Mouse (Mus musculus): ENCODE measurements around the gene Slc7a1. TPM values are rescaled to one million over a fixed set of nuclear protein-coding genes. Genes with fewer than 3 reads are reported as not detected.
A peak's percentile ranks its signal among the peaks of the same experiment; 100 is the strongest.

Slc7a1 gene
- polyA plus RNA-seq, 1 experiment from 2014 or later: 4.3 TPM

DNA sequence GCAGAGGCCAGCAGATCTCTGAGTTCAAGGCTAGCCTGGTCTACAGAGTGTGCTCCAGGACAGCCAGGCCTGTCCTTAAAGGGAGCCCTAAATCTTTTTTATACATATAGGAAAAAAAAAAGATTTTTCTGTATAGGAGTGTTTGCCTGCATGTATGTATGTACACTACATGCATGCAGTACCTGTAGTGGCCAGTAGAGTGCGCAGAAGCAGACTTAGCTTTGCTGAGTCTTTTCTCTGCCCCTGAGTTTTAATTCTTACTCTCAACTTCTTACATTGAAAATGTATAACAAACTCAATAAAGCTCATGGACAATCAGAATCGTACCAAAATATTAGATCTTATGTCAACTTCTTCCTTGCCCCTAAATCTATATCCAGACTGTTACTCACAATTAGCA, 7.2 kb upstream of the Slc7a1 start:
- H3K79me2 ChIP-seq (ENCODE audit: inconsistent target): no peaks in the 10 kb centered on the region
- H3K4me3 ChIP-seq (ENCODE audit: inconsistent target): no peak overlapping the region
- 96% methylated on average over 2 of the region's 2 CpGs for WGBS (ENCODE audit: missing documents)
- H3K27ac ChIP-seq: no peak overlapping the region
- no peaks in the 10 kb centered on the region for H3K36me3 ChIP-seq (ENCODE audit: inconsistent target)

DNA sequence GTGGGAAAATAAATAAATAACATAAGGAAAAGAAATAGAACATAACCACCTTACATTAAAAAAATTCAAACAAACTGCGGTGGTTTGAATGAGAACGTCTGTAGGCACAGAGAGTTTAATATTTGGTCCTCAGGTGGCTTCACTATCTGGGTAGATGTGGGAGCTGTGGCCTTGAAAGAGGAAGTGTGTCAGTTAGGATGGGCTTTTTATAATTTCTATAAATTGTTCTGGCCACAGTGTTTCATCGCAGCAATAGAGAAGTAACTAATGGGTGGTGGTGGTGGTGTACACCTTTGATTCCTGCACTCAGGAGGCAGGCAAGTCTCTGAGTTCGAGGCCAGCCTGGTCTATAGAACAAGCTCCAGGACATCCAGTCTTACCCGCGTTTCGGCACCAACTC, 4.8 kb upstream of the Slc7a1 start:
- no peak overlapping the region for H3K27ac ChIP-seq
- H3K4me3 ChIP-seq (ENCODE audit: inconsistent target): no peak overlapping the region
- 54% methylated on average over 7 of the region's 7 CpGs for WGBS (ENCODE audit: missing documents)
- no peaks in the 10 kb centered on the region for H3K36me3 ChIP-seq (ENCODE audit: inconsistent target)
- no peaks in the 10 kb centered on the region for H3K79me2 ChIP-seq (ENCODE audit: inconsistent target)

DNA sequence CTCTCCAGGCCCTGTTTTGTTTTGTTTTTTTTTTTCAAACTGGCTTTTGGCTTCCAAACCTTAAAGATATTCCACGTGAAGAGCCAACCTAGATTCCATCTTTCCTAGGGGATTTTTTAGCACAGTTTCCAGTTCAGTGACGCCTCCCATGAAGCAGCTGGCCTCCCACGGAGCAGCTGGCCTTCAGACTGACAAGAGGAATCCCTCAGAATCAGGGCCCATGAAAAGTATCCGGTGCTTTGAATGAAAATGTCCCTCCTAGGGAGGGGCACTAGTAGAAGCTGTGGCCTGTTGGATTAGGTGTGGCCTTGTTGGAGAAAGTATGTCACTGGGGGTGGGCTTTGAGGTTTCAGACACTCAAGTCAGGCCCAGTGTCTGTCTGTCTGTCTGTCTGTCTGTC, 2.9 kb upstream of the Slc7a1 start:
- 97% methylated on average over 4 of the region's 4 CpGs for WGBS (ENCODE audit: missing documents)
- Histone ChIP-seq H3K79me2 (ENCODE audit: inconsistent target) (peaks cover 14% of the 10 kb centered on the region), H3K4me3 (ENCODE audit: inconsistent target) (no peak overlapping the region), H3K27ac (no peak overlapping the region), H3K36me3 (ENCODE audit: inconsistent target) (no peaks in the 10 kb centered on the region)

DNA sequence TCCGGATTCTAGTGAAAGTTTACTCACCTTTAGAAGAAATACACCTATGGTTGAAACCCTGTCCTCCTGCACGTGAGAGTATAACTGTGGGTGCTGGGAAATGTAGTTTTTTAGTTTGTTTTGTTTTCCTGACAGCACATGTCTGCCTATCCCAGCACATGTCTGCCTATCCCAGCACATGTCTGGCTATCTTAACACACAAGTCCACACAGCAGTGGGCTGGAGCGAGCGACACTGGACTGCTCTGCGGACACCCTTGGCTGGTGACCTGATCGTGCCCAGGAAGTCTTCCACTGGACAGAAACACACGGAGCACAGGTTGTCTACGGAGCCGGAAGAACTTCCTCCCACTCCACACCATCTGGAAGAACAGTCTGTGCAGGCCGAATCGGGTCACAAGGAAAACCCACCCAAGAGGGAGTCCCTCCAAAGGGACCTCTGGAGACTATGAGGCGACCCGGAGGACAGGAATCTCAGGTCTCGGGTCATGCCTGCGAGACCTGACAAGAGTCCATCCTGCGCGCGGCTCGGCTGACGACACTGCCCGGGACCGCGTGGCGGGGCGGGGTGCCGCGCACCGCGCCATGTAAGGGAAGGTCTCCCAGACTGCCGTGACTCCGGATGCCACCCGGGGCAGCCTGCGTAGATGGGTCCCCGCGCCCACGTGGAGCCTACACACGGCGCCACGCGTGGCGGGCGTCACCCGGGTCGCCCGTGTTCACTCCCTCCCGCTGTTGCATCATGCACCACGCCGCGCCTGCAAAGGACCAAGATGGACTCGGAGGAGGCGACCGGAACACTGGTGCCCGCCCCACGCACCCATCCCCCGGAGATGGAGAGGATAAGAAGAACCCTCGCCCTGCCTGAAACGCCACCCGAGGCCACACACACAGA, 691 bp downstream of the Slc7a1 start:
- H3K36me3 ChIP-seq (ENCODE audit: inconsistent target): no peaks in the 10 kb centered on the region
- H3K4me3 ChIP-seq (ENCODE audit: inconsistent target): peak overlapping the region; percentile 76
- 2% methylated on average over 57 of the region's 58 CpGs for WGBS (ENCODE audit: missing documents)
- peaks cover 49% of the 10 kb centered on the region for H3K79me2 ChIP-seq (ENCODE audit: inconsistent target)
- H3K27ac ChIP-seq: peak overlapping the region; percentile 66

DNA sequence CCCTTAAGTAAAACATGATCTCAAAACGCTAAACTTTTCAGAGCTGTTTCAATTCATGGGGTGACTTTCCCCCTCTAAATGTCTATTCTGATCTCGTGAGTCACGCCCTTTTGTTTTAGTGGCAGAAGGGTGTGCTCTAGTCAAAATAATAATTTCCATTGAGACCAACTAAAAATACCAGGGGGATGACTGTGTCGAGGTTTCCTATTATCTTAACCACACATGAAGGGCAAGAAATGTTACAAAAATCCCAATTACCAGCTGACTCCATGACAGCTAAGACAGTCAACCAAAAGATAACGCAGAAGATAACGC, 1.3 kb downstream of the Slc7a1 start:
- no peaks in the 10 kb centered on the region for H3K36me3 ChIP-seq (ENCODE audit: inconsistent target)
- no peak overlapping the region for H3K27ac ChIP-seq
- H3K79me2 ChIP-seq (ENCODE audit: inconsistent target): peaks cover 55% of the 10 kb centered on the region
- 47% methylated on average over 6 of the region's 6 CpGs for WGBS (ENCODE audit: missing documents)
- H3K4me3 ChIP-seq (ENCODE audit: inconsistent target): peak overlapping the region; percentile 76

DNA sequence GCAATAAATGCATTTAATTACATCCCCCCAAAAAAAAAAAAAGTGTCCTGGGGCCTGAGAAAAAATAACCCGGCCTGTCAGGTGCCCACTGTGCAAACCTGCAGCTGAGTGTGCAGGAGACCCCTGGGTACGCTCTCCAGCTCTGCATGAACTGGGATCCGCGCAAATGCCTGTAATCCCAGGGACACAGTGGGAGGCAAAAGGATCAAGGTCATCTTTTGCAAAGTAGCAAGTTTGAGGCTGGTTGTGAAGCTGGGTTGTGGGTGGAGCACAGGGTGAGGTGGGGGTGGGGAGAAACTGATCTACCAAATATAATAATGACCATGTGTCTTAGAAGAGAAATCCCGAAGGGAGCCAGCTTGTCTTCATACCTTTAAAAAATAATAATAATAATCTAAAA, 1.8 kb downstream of the Slc7a1 start:
- H3K36me3 ChIP-seq (ENCODE audit: inconsistent target): no peaks in the 10 kb centered on the region
- no peak overlapping the region for H3K27ac ChIP-seq
- peaks cover 60% of the 10 kb centered on the region for H3K79me2 ChIP-seq (ENCODE audit: inconsistent target)
- 82% methylated on average over 5 of the region's 5 CpGs for WGBS (ENCODE audit: missing documents)
- no peak overlapping the region for H3K4me3 ChIP-seq (ENCODE audit: inconsistent target)

DNA sequence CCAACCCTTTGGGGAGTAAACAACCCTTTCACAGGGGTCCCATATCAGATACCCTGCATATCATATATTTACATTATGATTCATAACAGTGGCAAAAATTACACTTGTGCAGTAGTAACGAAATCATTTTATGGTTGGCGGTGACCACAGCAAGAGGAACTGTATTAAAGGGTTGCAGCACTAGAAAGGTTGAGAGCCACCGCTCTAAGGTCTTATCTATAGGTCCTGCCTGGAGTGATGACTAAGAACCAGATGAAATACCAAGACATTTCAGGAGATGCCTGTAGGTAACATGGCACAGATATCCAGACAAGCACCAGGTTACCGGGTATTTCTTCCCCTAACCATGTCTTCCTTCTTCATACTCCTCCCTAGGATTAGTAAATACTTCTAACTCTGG, 2.3 kb downstream of the Slc7a1 start:
- H3K4me3 ChIP-seq (ENCODE audit: inconsistent target): no peak overlapping the region
- peaks cover 64% of the 10 kb centered on the region for H3K79me2 ChIP-seq (ENCODE audit: inconsistent target)
- no peak overlapping the region for H3K27ac ChIP-seq
- 64% methylated on average over 4 of the region's 4 CpGs for WGBS (ENCODE audit: missing documents)
- no peaks in the 10 kb centered on the region for H3K36me3 ChIP-seq (ENCODE audit: inconsistent target)

DNA sequence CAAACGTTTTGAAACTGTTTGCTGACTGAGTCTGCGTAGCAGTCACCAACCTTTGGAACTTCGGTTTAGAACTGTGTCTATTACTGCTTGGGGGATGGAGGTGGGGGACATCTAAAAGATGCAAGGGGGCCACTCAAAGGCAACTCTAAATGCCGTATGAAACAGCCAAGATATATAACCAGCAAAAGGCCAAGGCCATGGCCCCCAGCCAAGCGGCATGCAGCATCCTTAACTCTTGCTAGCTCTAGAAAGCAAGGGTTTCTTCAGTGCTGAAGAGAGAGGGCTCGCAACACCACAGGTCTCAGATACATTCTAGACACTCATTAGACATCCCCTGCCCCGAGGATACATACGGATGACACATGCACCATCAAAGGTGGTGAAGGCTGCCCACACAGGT, 6.4 kb downstream of the Slc7a1 start:
- WGBS (ENCODE audit: missing documents): 90% methylated on average over 8 of the region's 8 CpGs
- peaks cover 93% of the 10 kb centered on the region for H3K79me2 ChIP-seq (ENCODE audit: inconsistent target)
- no peaks in the 10 kb centered on the region for H3K36me3 ChIP-seq (ENCODE audit: inconsistent target)
- no peak overlapping the region for H3K27ac ChIP-seq
- H3K4me3 ChIP-seq (ENCODE audit: inconsistent target): no peak overlapping the region

DNA sequence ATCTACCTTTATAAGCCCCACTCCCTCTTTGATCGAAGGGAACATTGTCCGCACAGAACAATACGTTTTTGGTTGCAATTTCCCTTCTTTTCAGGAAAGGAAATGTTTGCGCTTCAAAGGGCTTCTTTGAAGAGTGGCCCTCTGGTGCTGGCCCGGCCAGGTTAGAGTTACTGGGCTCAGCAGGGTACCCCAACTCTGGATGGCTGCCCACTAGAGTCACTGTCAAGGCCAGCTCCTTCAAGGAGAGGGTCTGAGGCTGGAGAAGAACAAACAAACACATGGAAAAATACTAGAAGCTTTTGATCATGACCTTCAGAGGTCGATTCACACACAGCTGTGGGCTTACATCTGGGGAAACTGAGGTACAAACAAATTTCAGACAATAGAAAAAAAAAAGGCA, 6.9 kb downstream of the Slc7a1 start:
- 94% methylated on average over 6 of the region's 6 CpGs for WGBS (ENCODE audit: missing documents)
- no peak overlapping the region for H3K4me3 ChIP-seq (ENCODE audit: inconsistent target)
- H3K79me2 ChIP-seq (ENCODE audit: inconsistent target): peaks cover 93% of the 10 kb centered on the region
- no peaks in the 10 kb centered on the region for H3K36me3 ChIP-seq (ENCODE audit: inconsistent target)
- no peak overlapping the region for H3K27ac ChIP-seq

DNA sequence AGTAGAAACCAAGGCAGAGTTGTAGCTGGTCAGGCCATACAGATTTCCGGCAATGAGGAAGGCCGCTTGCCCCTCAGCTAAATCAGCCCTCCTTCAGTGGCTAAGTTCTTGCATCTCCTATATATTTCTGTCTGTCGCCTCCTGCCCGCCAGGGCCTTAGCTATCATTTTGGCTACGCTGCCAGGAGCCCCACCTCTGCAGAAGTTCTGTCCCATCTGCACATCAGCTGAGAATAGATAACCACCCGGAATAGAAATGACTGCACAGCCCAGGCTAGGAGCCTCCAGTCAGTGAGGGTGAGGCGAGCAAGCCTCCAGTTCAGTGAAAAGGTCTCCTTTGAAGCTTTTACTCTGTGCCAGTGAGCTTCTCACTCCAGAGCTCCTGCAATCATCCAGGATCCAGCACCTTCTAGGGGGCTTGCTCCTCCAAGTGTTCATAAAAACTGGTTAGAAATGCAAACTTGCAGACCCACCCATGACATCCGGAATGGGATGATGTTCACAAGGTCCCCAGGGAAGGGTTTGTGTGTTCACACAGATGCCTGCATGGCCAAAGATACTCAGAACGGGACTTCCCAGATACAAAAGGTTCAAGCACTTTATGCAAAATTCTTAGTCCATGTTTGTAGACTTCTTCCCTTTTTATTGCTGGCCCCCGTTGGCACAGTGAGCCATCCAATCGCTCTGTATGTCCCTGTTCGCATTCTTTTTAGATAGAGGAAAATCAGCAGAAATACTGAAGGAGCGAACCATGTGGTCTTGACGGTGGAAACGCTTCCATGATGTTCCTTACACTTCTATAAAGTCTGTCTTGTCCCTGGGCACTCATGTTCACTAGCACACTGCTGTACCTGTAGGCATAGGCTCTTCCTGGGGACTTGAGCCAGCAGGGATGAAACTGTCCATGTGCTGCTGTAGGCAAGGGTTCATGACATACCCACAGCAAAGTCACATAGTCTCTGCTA, 10.4 kb downstream of the Slc7a1 start:
- Histone ChIP-seq H3K79me2 (ENCODE audit: inconsistent target) (peaks cover 94% of the 10 kb centered on the region), H3K27ac (no peak overlapping the region), H3K36me3 (ENCODE audit: inconsistent target) (no peaks in the 10 kb centered on the region), H3K4me3 (ENCODE audit: inconsistent target) (no peak overlapping the region)
- 92% methylated on average over 11 of the region's 15 CpGs for WGBS (ENCODE audit: missing documents)

DNA sequence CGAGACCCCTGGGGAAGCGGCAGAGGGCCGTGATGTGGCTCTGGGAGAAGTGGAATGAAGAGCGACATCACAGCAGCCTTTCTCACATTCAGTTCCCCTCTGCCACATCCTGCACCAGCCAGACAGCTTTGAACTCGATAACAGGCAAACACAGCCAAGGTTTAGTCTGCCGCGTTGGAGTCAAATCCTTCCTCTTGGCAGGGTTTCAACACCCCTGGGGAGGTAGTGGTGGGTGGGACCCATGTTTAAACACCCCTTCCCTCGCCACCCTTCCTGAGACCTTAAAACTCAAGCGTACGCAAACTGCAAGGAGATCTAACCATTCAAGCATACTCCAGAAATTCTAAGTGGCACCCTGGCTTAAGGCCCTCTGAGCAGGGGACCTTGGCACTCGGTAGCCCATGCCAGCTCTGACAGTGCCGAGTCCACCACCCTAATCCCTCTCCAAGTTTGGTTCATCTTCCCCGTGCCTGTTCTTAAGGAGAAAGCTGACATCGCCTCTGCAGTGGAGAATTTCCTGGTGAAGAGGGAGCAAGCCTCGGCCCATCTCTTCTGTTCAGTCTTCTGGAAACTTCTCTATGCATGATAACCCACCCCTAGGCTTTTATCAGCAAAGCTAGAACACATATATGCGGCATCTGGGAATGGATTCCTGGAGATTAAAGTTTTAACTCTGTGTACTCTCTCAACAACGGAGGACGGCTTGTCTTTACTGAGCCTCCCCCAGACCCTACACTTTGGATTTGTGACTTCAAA, 11.3 kb downstream of the Slc7a1 start:
- Histone ChIP-seq H3K27ac (no peak overlapping the region), H3K79me2 (ENCODE audit: inconsistent target) (peaks cover 94% of the 10 kb centered on the region), H3K4me3 (ENCODE audit: inconsistent target) (no peak overlapping the region), H3K36me3 (ENCODE audit: inconsistent target) (no peaks in the 10 kb centered on the region)
- 61% methylated on average over 18 of the region's 18 CpGs for WGBS (ENCODE audit: missing documents)

DNA sequence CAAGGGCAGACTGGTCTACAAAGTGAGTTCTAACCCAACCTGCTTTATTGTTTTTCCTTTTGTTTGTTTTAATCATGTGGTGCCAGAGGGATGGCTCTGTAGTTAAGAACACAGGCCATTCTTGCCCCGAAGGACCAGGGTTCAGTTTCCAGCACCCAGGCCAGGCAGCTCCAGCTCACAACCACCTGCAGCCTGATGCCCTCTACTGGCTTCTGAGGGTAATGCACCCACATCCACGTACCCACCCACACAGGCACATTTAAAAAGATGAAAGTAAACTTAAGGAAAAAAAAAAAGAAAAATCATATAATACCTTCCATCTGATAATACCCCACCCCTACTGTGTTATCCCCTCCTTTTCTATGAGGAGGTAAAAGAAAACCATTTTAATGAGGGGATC, 11.9 kb downstream of the Slc7a1 start:
- WGBS (ENCODE audit: missing documents): 79% methylated on average over 2 of the region's 2 CpGs
- Histone ChIP-seq H3K79me2 (ENCODE audit: inconsistent target) (peaks cover 94% of the 10 kb centered on the region), H3K4me3 (ENCODE audit: inconsistent target) (no peak overlapping the region), H3K27ac (no peak overlapping the region), H3K36me3 (ENCODE audit: inconsistent target) (no peaks in the 10 kb centered on the region)

DNA sequence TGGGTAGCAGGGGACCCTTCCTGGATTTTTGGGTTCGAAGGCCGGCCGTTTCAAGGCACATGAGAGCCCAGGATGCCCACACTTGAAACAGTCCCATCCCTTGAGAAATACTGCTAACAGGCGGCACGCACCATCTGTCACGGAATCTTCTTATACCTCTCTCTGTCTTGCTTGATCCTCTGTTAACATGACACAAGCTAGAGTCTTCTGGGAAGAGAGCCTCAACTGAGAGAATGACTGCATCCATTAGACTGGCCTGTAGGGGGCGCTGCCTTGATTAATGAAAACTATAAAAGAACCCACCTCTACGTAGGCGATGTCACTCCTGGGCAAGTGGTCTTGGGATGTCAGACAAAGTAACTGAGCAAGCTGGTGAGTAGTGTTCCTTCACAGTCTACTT, 13.2 kb downstream of the Slc7a1 start:
- Histone ChIP-seq H3K4me3 (ENCODE audit: inconsistent target) (no peak overlapping the region), H3K36me3 (ENCODE audit: inconsistent target) (no peaks in the 10 kb centered on the region)
- 96% methylated on average over 9 of the region's 9 CpGs for WGBS (ENCODE audit: missing documents)

DNA sequence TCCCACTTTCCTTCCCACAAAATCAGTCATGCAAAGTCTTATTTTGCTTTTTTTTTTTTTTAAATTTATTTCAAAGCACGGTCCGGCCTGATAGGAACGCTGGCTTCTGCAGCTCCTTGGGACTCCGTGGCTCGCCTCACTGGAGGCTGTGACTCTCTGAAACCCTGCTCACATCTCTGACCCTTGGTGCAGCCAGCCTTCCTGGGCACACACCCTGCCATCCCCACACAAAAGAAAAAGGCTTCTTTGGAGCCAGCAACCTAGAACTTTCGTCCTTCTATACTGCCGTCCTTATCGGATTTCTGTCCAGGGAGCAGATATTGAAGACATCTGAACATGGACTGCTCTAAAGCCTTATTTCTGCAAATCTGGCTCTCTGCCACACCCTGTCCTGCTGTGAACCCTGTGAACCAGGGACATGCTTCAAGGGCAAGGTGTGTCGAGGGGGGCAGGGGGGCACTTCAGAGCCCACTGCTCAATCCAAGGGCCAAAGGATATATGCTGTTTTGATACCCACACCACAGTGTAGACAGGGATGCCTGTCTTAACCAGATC, 15.1 kb downstream of the Slc7a1 start:
- WGBS (ENCODE audit: missing documents): 94% methylated on average over 9 of the region's 9 CpGs
- Histone ChIP-seq H3K36me3 (ENCODE audit: inconsistent target) (no peaks in the 10 kb centered on the region), H3K4me3 (ENCODE audit: inconsistent target) (no peak overlapping the region), H3K27ac (no peak overlapping the region), H3K79me2 (ENCODE audit: inconsistent target) (peaks cover 77% of the 10 kb centered on the region)

More for the DNA sequence above, 13.2 kb downstream of the Slc7a1 start:
- H3K27ac ChIP-seq: no peak overlapping the region
- H3K79me2 ChIP-seq (ENCODE audit: inconsistent target): peaks cover 92% of the 10 kb centered on the region

Measured in macrophage (primary cell).